Mouse (Mus musculus) stomach, embryonic 16.5 days (tissue): ENCODE measurements around the gene Abhd6. TPM values are rescaled to one million over a fixed set of nuclear protein-coding genes. Genes with fewer than 3 reads are reported as not detected.

Experiments used
- ATAC-seq: fragments of 200-750 bp; cut with Nextera tagmentation; 2 replicates; pipeline ENCODE4 v1.8.0; 2017; ENCODE audit warnings: moderate number of reproducible peaks, moderate TSS enrichment; ENCODE audit not compliant: insufficient read depth, low FRiP score
- H3K27ac ChIP-seq: fragments of 300-500 bp; sonication (generic); 2 replicates; pipeline ENCODE4 v1.5.1; 2014; ENCODE audit warnings: low read length
- H3K27me3 ChIP-seq: fragments of 300-500 bp; sonication (generic); 2 replicates; pipeline ENCODE4 v1.6.1; 2014; ENCODE audit warnings: low read length, control low read depth, mixed read lengths; ENCODE audit not compliant: control insufficient read depth, insufficient read depth
- H3K36me3 ChIP-seq: fragments of 300-500 bp; sonication (generic); 2 replicates; pipeline ENCODE4 v1.6.1; 2014; ENCODE audit warnings: low read length; ENCODE audit not compliant: control insufficient read depth, insufficient read depth
- H3K4me1 ChIP-seq: fragments of 300-500 bp; sonication (generic); 2 replicates; pipeline ENCODE4 v1.6.1; 2014; ENCODE audit warnings: low read length, control low read depth, mixed read lengths; ENCODE audit not compliant: control insufficient read depth, insufficient read depth
- H3K4me2 ChIP-seq: fragments of 300-500 bp; sonication (generic); 2 replicates; pipeline ENCODE4 v1.6.1; 2014; ENCODE audit warnings: low read depth, low read length, mixed read lengths
- H3K4me3 ChIP-seq: fragments of 300-500 bp; sonication (generic); replicated peaks from 2 replicates; pipeline ENCODE4 v1.5.1; 2014; ENCODE audit warnings: mild to moderate bottlenecking, low read length
- H3K9ac ChIP-seq: fragments of 300-500 bp; sonication (generic); 2 replicates; pipeline ENCODE4 v1.6.1; 2014; ENCODE audit warnings: low read length
- H3K9me3 ChIP-seq: fragments of 300-500 bp; sonication (generic); replicated peaks from 2 replicates; pipeline ENCODE4 v1.6.1; 2016; ENCODE audit warnings: low read length, control low read depth; ENCODE audit not compliant: control insufficient read depth
- WGBS: fragments of 180-500 bp; shearing (Covaris S2); extraction: QIAGEN DNeasy Blood & Tissue Kit; methylation state at CpG from one replicate; pipeline ENCODE4 v1.1.7; 2014; 5-methylcytosine and 5-hydroxymethylcytosine counted together
- polyA plus RNA-seq: library from polyadenylated mRNA; unstranded; fragments of >200 nt; fragmentation: Nextera tagmentation; extraction: Ambion mirVana; gene quantifications from 2 replicates; pipeline ENCODE4 v1.2.1, GENCODE M21; 2015

Abhd6 gene
- polyA plus RNA-seq, 1 experiment from 2014 or later: 28.3 TPM

DNA sequence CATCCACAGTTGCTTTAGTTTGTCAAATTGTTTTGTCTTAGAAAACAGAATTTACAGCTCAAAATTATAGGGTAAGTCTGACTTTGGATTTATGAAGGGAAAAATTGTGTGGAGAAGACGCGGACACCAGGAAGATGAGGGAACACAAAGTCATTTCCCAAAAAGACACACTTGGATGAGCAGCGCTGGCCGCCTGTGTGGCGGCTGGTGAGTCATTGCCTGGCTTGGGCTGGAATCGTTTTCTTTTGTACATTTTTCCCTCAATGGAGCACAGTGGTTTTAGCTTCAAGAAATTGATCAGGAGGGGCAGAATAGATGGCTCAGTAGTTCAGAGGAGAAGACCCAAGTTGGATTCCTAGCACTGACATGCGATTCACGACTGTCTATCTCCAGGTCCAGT, 99.2 kb downstream of the Abhd6 start:
- ATAC-seq: no peak
- Histone ChIP-seq H3K27ac (no peak overlapping the region), H3K4me1 (peaks cover 12% of the 10 kb centered on the region; the same call in 1 of the 2 replicates), H3K4me3 (no peak overlapping the region), H3K9ac (no peak overlapping the region), H3K4me2 (no peak overlapping the region), H3K36me3 (no peaks in the 10 kb centered on the region), H3K9me3 (no peaks in the 10 kb centered on the region), H3K27me3 (no peaks in the 10 kb centered on the region)
- WGBS: 86% methylated on average over 8 of the region's 8 CpGs

GRCm38 (mm10) chr14:8102676-8103075, 100.0 kb downstream of the Abhd6 start:
- no peaks in the 10 kb centered on the region for H3K27me3 ChIP-seq
- peaks cover 12% of the 10 kb centered on the region; the same call in 1 of the 2 replicates for H3K4me1 ChIP-seq
- 65% methylated on average over 12 of the region's 12 CpGs for WGBS
- ATAC-seq: no peak
- 0 out of 2 replicates have a peak overlapping the region, but pooled peaks have one; percentile 0 for H3K4me2 ChIP-seq
- no peak overlapping the region for H3K4me3 ChIP-seq
- no peak overlapping the region for H3K27ac ChIP-seq
- no peaks in the 10 kb centered on the region for H3K9me3 ChIP-seq
- no peaks in the 10 kb centered on the region for H3K36me3 ChIP-seq
- H3K9ac ChIP-seq: no peak overlapping the region

Other genes starting within 250 kb of the Abhd6 start
- gene Gm26661, start 211.3 kb upstream of the Abhd6 start, polyA plus RNA-seq: not detected in 2 replicates
- 25.8 and 26.9 TPM in 2 replicates for gene Flnb, start 184.9 kb upstream of the Abhd6 start, polyA plus RNA-seq
- gene Gm45521, start 45.6 kb upstream of the Abhd6 start, polyA plus RNA-seq: not detected in 2 replicates
- gene Dnase1l3, start 8.3 kb upstream of the Abhd6 start, polyA plus RNA-seq: 2.3 and 3.0 TPM in 2 replicates
- gene Rpp14, start 77.5 kb downstream of the Abhd6 start, polyA plus RNA-seq: 47.3 and 57.0 TPM in 2 replicates
- 44.7 TPM in 2 replicates for gene Pxk, start 95.3 kb downstream of the Abhd6 start, polyA plus RNA-seq
- 178 and 191 TPM in 2 replicates for gene Pdhb, start 170.1 kb downstream of the Abhd6 start, polyA plus RNA-seq
- 2.0 and 3.0 TPM in 2 replicates for gene Kctd6, start 211.2 kb downstream of the Abhd6 start, polyA plus RNA-seq